Mouse (Mus musculus) monocyte, adult 2 months (primary cell): ENCODE results near the gene Dguok.

Experiments used
- DNase-seq, 2 experiments: peaks; one replicate each; pipeline ENCODE4 v3.0.0; 2022; ENCODE audit warnings: low spot score in 2 of 2, low read depth in 1 of 2

The Dguok gene

GRCm38 (mm10) chr6:83506258-83507167 is at the start of gene Dguok:
Gene Dguok, minus strand, starts transcription at chr6:83506969.
- DNase-seq, result peak; percentile 95 to 96

GRCm38 (mm10) chr6:83555972-83556371 is 49.2 kb upstream of the Dguok start:
- no peak for DNase-seq

DNA sequence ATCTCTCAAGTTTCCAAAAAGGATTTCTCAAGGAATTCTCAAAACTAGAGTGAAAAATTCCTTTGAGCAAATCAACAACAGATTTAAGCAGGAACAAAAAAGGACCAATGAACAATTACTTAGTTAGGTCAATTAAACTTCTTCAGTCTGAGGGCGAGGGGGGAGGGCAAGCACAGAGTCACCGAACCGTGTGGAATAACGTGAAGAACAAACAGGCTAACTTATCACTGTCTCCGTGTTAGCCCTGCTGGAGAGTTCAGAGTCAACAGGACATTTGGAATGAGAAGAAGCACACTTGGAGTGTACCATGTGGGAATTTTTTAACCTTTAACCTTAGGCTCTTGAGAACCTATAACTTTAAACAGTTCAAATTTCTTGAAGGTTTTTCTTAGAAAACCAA is 41.6 kb upstream of the Dguok start:
- no peak for DNase-seq

DNA sequence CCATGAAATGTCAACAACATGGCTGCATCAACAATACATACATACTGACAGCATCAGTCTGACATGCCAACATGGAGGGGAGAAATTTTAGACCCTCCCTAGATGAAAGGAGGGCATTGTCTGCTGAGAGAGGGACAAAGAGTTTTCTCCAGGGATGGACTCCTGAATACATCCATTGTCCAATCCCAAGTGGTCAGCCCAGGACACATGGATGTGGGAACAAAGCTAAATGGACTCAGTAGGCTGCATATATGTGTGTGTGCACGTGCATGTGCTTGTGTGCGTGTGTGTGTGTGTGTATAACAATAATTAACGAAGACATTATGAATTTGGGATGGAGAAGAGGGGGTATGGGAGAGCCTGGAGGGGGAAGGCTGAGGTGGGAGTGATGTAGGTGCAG is 39.0 kb upstream of the Dguok start:
- DNase-seq, result no peak

- no peak for DNase-seq
Measured at GRCm38 (mm10) chr6:83541756-83542456, 35.1 kb upstream of the Dguok start.

- no peak for DNase-seq
Measured at GRCm38 (mm10) chr6:83540017-83540416, 33.2 kb upstream of the Dguok start.

GRCm38 (mm10) chr6:83536795-83537059 is 30.0 kb upstream of the Dguok start:
- DNase-seq, result no peak

- DNase-seq, result no peak
Measured at GRCm38 (mm10) chr6:83536028-83536794, 29.4 kb upstream of the Dguok start, which contains the start of gene Actg2. Gene Actg2, minus strand, starts transcription at chr6:83536265.

DNA sequence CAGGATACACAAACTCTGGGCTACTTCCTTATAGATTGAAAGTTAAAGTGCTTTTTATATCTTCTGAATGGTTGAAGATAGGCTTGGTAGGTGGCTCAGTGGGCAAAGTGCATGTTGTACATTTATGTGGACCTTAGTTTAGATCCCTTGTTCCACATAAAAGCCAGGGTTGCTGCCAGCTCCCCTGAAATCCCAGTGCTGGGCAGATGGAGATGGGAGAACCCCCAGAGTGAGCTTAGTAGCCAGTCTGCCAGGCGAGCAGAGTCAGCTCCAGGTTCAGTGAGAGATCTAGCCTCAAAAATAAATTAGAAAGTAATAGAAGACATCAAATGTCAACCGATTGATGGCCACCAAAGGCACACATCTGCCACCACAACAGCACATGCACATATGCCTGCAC is 25.8 kb upstream of the Dguok start:
- no peak for DNase-seq

DNA sequence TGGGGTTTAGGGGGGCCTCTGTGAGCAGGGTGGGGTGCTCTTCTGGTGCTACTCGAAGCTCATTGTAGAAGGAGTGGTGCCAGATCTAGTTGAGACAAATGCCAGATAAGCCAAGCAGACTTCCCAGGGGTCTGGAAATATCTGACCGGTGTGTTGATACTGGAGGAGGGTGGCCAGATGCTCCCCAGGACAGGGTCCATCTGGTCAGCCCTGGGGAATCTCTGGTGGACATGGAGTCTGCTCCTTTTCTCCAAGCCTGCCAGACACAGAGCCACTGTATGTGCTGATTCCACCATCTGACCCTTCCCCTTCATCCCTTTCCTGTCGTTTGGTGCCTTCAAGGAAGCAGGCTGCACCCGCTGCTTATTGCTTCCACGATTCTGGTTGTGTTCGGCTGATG is 16.4 kb upstream of the Dguok start:
- DNase-seq, result no peak

GRCm38 (mm10) chr6:83521784-83522183 is 15.0 kb upstream of the Dguok start:
- DNase-seq, result no peak

- DNase-seq, result no peak
Measured at GRCm38 (mm10) chr6:83518637-83519036, 11.9 kb upstream of the Dguok start.

- no peak for DNase-seq
Measured at GRCm38 (mm10) chr6:83515172-83515571, 8.4 kb upstream of the Dguok start.

- DNase-seq, result peak in 1 of 2 experiments; percentile 40
Measured at GRCm38 (mm10) chr6:83512495-83512894, 5.7 kb upstream of the Dguok start.

GRCm38 (mm10) chr6:83510210-83510609 is 3.4 kb upstream of the Dguok start:
- DNase-seq, result no peak

GRCm38 (mm10) chr6:83509442-83509841 is 2.7 kb upstream of the Dguok start:
- DNase-seq, result no peak

- no peak for DNase-seq
Measured at GRCm38 (mm10) chr6:83507168-83507546, 388 bp upstream of the Dguok start.

- DNase-seq, result no peak
Measured at GRCm38 (mm10) chr6:83505554-83505953, 1.2 kb downstream of the Dguok start.

- no peak for DNase-seq
Measured at GRCm38 (mm10) chr6:83503361-83503760, 3.4 kb downstream of the Dguok start.

- DNase-seq, result peak; percentile 32 to 38
Measured at GRCm38 (mm10) chr6:83502656-83503055, 4.1 kb downstream of the Dguok start.

GRCm38 (mm10) chr6:83501524-83502310 is 5.1 kb downstream of the Dguok start:
- no peak for DNase-seq
